Mouse (Mus musculus) kidney, postnatal 0 days (tissue): ENCODE results near the gene Knop1. TPM values are rescaled to one million over a fixed set of nuclear protein-coding genes. Genes with fewer than 3 reads are reported as not detected.

Source experiments
- ATAC-seq: fragments of 200-750 bp; cut with Nextera tagmentation; replicated peaks from 2 replicates; pipeline ENCODE4 v1.8.0; 2017; ENCODE audit warnings: low read depth, moderate number of reproducible peaks, moderate TSS enrichment, moderate library complexity; ENCODE audit not compliant: low FRiP score
- DNase-seq: peaks from one replicate; pipeline ENCODE4 v3.0.0-alpha.2; 2016; ENCODE audit warnings: low spot score
- H3K27ac ChIP-seq: fragments of 300-500 bp; sonication (generic); 2 replicates; pipeline ENCODE4 v1.5.1; 2014; ENCODE audit warnings: mild to moderate bottlenecking
- H3K27me3 ChIP-seq: fragments of 300-500 bp; sonication (generic); 2 replicates; pipeline ENCODE4 v1.6.1; 2014; ENCODE audit warnings: low read length, mixed read lengths; ENCODE audit not compliant: insufficient read depth
- H3K36me3 ChIP-seq: fragments of 300-500 bp; sonication (generic); 2 replicates; pipeline ENCODE4 v1.6.1; 2014; ENCODE audit warnings: low read length, mixed read lengths; ENCODE audit not compliant: insufficient read depth
- H3K4me1 ChIP-seq: fragments of 300-500 bp; sonication (generic); replicated peaks from 2 replicates; pipeline ENCODE4 v1.6.1; 2014; ENCODE audit warnings: antibody characterized with exemption, low read length, mixed read lengths; ENCODE audit not compliant: insufficient read depth
- H3K4me2 ChIP-seq: fragments of 300-500 bp; sonication (generic); 2 replicates; pipeline ENCODE4 v1.6.1; 2014; ENCODE audit warnings: mild to moderate bottlenecking, low read length, moderate library complexity, mixed read lengths
- H3K4me3 ChIP-seq: fragments of 300-500 bp; sonication (generic); replicated peaks from 2 replicates; pipeline ENCODE4 v1.5.1; 2014; ENCODE audit warnings: low read depth, low read length
- H3K9ac ChIP-seq: fragments of 300-500 bp; sonication (generic); 2 replicates; pipeline ENCODE4 v1.6.1; 2014; ENCODE audit warnings: low read depth, low read length
- H3K9me3 ChIP-seq: fragments of 300-500 bp; sonication (generic); replicated peaks from 2 replicates; pipeline ENCODE4 v1.6.1; 2016; ENCODE audit warnings: low read length, inconsistent platforms, mixed read lengths
- CTCF ChIP-seq: IDR thresholded peaks from 2 replicates; pipeline ENCODE4 v1.5.1; 2016; ENCODE audit warnings: antibody characterized with exemption, low read depth, mild to moderate bottlenecking, moderate library complexity
- WGBS: fragments of 180-500 bp; shearing (Covaris S2); extraction: QIAGEN DNeasy Blood & Tissue Kit; methylation state at CpG from one replicate; pipeline ENCODE4 v1.1.7; 2014; 5-methylcytosine and 5-hydroxymethylcytosine counted together
- polyA plus RNA-seq: library from polyadenylated mRNA; unstranded; fragments of >200 nt; fragmentation: Nextera tagmentation; extraction: Ambion mirVana; gene quantifications from 2 replicates; pipeline ENCODE4 v1.2.1, GENCODE M21; 2015

The Knop1 gene
- 101 TPM in 2 replicates for polyA plus RNA-seq

GRCm38 (mm10) chr7:118855877-118856304, at the start of gene Knop1:
Knop1 (minus strand) TSS chr7:118856254.
- WGBS = under 1% methylated on average over 46 of the region's 46 CpGs
- Histone ChIP-seq H3K9ac (peak within 1 kb of the TSS; percentile 75), H3K4me3 (peak within 1 kb of the TSS; percentile 91), H3K4me2 (peak within 1 kb of the TSS; percentile 90), H3K9me3 (no peaks in the 10 kb centered on the region), H3K36me3 (peaks cover 15% of the 10 kb centered on the region; the same call in 1 of the 2 replicates), H3K27me3 (no peaks in the 10 kb centered on the region), H3K4me1 (0 out of 2 replicates have a peak, but pooled peaks cover 4% of the 10 kb centered on the region), H3K27ac (peak within 1 kb of the TSS; percentile 77)
- ATAC-seq (peak; percentile 68; the same call in 1 of the 2 replicates), DNase-seq (peak; percentile 44)
- no peak for TF ChIP-seq CTCF

DNA sequence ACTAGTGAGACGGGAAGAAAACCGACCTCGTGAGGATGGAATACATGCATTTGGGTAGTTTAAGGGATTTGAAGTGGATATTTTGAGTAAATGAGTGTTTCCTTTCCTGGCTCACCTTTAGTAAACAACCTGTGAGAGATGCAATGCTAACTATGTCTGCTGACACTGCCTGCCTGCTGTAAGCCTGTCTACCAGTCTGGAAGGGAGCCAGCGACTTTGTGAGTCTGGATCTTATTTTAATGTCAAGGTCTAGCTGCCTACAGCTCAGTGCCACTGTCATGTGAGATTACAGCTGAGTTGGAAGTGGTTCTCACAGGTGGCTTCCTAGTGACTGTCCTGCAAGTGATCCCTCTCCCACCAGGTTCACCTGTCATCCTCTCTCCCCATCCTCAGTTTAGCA, 48.5 kb upstream of the Knop1 start:
- Histone ChIP-seq H3K36me3 (no peaks in the 10 kb centered on the region), H3K27me3 (no peaks in the 10 kb centered on the region), H3K4me2 (no peak overlapping the region), H3K4me3 (no peak overlapping the region), H3K27ac (no peak overlapping the region), H3K4me1 (0 out of 2 replicates have a peak, but pooled peaks cover 5% of the 10 kb centered on the region), H3K9me3 (no peaks in the 10 kb centered on the region), H3K9ac (no peak overlapping the region)
- TF ChIP-seq CTCF = no peak
- ATAC-seq (no peak), DNase-seq (no peak)
- 90% methylated on average over 4 of the region's 4 CpGs for WGBS

DNA sequence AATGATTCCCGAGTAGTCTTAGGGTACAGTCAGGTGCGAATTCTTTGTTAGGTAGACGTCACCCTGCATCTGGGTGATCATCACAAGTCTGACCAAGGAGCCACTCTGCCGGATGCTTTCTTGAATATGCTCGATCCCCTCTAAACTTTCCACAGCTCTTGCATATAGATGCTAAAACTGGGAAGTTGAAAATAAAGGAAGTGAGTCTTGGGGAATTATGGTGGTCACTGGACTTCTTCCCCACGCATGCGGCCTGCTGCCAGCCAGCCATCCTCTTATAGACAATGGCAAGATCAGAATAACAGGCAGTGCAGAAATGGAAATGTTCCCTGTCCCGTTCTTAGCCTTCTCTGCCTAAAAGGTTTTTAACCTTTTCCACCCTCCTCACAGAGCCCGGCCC, 47.8 kb upstream of the Knop1 start:
- H3K27me3 ChIP-seq = no peaks in the 10 kb centered on the region
- H3K4me1 ChIP-seq = 0 out of 2 replicates have a peak, but pooled peaks cover 5% of the 10 kb centered on the region
- no peaks in the 10 kb centered on the region for H3K9me3 ChIP-seq
- H3K27ac ChIP-seq = no peak overlapping the region
- TF ChIP-seq CTCF = no peak
- no peak overlapping the region for H3K4me3 ChIP-seq
- no peak overlapping the region for H3K9ac ChIP-seq
- 89% methylated on average over 9 of the region's 9 CpGs for WGBS
- no peak for DNase-seq
- no peaks in the 10 kb centered on the region for H3K36me3 ChIP-seq
- ATAC-seq = no peak
- H3K4me2 ChIP-seq = no peak overlapping the region

DNA sequence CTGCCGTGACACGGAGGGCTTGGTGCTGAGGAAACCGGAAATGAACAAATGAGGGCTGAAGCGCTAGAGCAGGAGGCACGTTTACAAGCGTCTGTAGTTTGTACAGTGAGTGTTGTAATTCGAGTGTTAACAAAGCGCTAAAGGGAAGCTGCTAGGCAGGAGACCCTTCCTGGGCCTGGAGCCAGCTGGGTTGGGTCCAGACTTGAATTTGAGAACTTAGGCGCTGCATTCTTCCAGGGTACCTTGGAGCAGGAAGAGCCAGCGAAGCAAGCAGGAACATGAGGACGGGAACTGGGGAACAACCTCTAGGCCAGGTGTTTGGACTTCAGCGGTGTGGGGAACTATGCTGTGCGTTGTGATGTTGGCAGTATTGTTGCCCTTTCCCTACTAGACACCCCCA, 46.9 kb upstream of the Knop1 start:
- H3K4me1 ChIP-seq = 0 out of 2 replicates have a peak, but pooled peaks cover 5% of the 10 kb centered on the region
- WGBS = 24% methylated on average over 13 of the region's 13 CpGs
- TF ChIP-seq CTCF = no peak
- H3K36me3 ChIP-seq = no peaks in the 10 kb centered on the region
- peak; percentile 40; the same call in 1 of the 2 replicates for ATAC-seq
- H3K9ac ChIP-seq = no peak overlapping the region
- H3K27me3 ChIP-seq = no peaks in the 10 kb centered on the region
- H3K4me3 ChIP-seq = no peak overlapping the region
- no peak overlapping the region for H3K27ac ChIP-seq
- H3K9me3 ChIP-seq = no peaks in the 10 kb centered on the region
- H3K4me2 ChIP-seq = peak overlapping the region; percentile 4; the same call in 1 of the 2 replicates
- peak; percentile 61 for DNase-seq

DNA sequence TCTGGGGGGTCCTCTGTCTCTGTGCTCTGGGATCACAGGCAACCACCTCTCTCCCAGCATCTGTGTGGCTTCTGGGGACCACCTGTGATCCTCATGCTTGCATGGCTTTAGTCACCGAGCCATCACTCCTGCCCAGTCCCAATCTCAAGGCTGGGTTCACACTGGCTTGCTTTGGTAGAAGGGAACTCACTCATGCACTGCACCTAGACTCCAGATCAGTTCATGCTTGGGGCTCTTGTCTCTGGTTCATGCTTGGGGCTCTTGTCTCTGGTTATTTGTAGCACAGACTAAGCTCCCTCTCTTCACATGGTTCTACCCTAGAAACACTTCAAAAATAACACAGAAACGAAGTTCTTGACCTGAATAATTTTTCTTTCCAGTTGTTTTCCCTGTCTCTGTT, 44.0 kb upstream of the Knop1 start:
- H3K27me3 ChIP-seq = no peaks in the 10 kb centered on the region
- DNase-seq = no peak
- H3K27ac ChIP-seq = no peak overlapping the region
- no peaks in the 10 kb centered on the region for H3K9me3 ChIP-seq
- no peak overlapping the region for H3K4me3 ChIP-seq
- TF ChIP-seq CTCF = no peak
- no peak for ATAC-seq
- H3K4me1 ChIP-seq = 0 out of 2 replicates have a peak, but pooled peaks cover 5% of the 10 kb centered on the region
- H3K9ac ChIP-seq = no peak overlapping the region
- no peak overlapping the region for H3K4me2 ChIP-seq
- no peaks in the 10 kb centered on the region for H3K36me3 ChIP-seq
- WGBS = 76% methylated on average over 2 of the region's 2 CpGs

DNA sequence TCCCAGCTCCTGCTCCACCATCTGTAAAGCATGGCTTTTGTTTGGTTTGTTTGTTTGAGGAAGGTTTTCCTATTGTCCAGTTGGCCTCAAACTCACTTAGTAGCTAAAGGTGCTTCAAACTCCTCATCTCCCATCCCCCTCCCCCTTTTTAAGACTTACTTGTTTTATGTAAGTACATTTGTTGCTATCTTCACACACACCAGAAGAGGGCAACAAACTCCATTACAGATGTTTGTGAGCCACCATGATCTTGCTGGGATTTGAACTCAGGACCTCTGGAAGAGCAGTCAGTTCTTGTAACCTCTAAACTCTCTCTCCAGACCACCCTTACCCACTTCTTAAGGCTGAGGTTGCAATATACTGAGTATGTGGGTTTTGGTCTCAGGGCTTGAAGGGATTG, 42.0 kb upstream of the Knop1 start:
- H3K27ac ChIP-seq = no peak overlapping the region
- no peak overlapping the region for H3K9ac ChIP-seq
- no peaks in the 10 kb centered on the region for H3K27me3 ChIP-seq
- peak; percentile 18; the same call in 1 of the 2 replicates for TF ChIP-seq CTCF
- H3K36me3 ChIP-seq = no peaks in the 10 kb centered on the region
- 0 out of 2 replicates have a peak, but pooled peaks cover 4% of the 10 kb centered on the region for H3K4me1 ChIP-seq
- H3K4me3 ChIP-seq = no peak overlapping the region
- DNase-seq = no peak
- no peak overlapping the region for H3K4me2 ChIP-seq
- ATAC-seq = no peak
- H3K9me3 ChIP-seq = no peaks in the 10 kb centered on the region
